Mouse (Mus musculus) forebrain, embryonic 10.5 days (tissue): Measurements from ENCODE around the gene Plcxd2. TPM values are rescaled to one million over a fixed set of nuclear protein-coding genes. Genes with fewer than 3 reads are reported as not detected.
A peak's percentile ranks its signal among the peaks of the same experiment; 100 is the strongest.

Experiments used
- DNase-seq: peaks from one replicate; pipeline ENCODE4 v3.0.0-alpha.2; 2017; ENCODE audit warnings: low spot score; ENCODE audit errors: extremely low spot score
- H3K27ac ChIP-seq: fragments of 300-500 bp; sonication (generic); 2 replicates; pipeline ENCODE4 v1.5.1; 2016; ENCODE audit warnings: mild to moderate bottlenecking
- H3K27me3 ChIP-seq: fragments of 300-500 bp; sonication (generic); 2 replicates; pipeline ENCODE4 v1.6.1; 2016; ENCODE audit warnings: mild to moderate bottlenecking; ENCODE audit not compliant: poor library complexity, severe bottlenecking
- H3K36me3 ChIP-seq: fragments of 300-500 bp; sonication (generic); replicated peaks from 2 replicates; pipeline ENCODE4 v1.6.1; 2016; ENCODE audit warnings: mild to moderate bottlenecking, moderate library complexity
- H3K4me1 ChIP-seq: fragments of 300-500 bp; sonication (generic); 2 replicates; pipeline ENCODE4 v1.6.1; 2016
- H3K4me3 ChIP-seq: fragments of 300-500 bp; sonication (generic); 2 replicates; pipeline ENCODE4 v1.5.1; 2016; ENCODE audit warnings: mild to moderate bottlenecking, moderate library complexity
- H3K9me3 ChIP-seq: fragments of 300-500 bp; sonication (generic); 2 replicates; pipeline ENCODE4 v1.6.1; 2016; ENCODE audit warnings: mild to moderate bottlenecking, moderate library complexity
- WGBS: fragments of 180-500 bp; shearing (Covaris S2); methylation state at CpG from one replicate; pipeline ENCODE4 v1.1.7; 2016; 5-methylcytosine and 5-hydroxymethylcytosine counted together
- polyA plus RNA-seq: library from polyadenylated mRNA; unstranded; fragments of >200 nt; fragmentation: Nextera tagmentation; extraction: Ambion mirVana; gene quantifications from 2 replicates; pipeline ENCODE4 v1.2.1, GENCODE M21; 2016

The Plcxd2 gene
- polyA plus RNA-seq, 1 experiment from 2014 or later: 4.4 TPM

- Histone ChIP-seq H3K27ac (no peak overlapping the region), H3K4me1 (peaks cover 7% of the 10 kb centered on the region), H3K4me3 (no peak overlapping the region), H3K36me3 (no peaks in the 10 kb centered on the region), H3K27me3 (no peaks in the 10 kb centered on the region), H3K9me3 (no peaks in the 10 kb centered on the region)
- no peak for DNase-seq
- WGBS: 91% methylated on average over 2 of the region's 2 CpGs
These were observed 63.7 kb downstream of the Plcxd2 start for GRCm38 (mm10) chr16:45946335-45946734.

GRCm38 (mm10) chr16:45945649-45946048 is 64.4 kb downstream of the Plcxd2 start:
- Histone ChIP-seq H3K9me3 (no peaks in the 10 kb centered on the region), H3K4me3 (no peak overlapping the region), H3K36me3 (no peaks in the 10 kb centered on the region), H3K27ac (no peak overlapping the region), H3K4me1 (peaks cover 7% of the 10 kb centered on the region), H3K27me3 (no peaks in the 10 kb centered on the region)
- no peak for DNase-seq
- 94% methylated on average over 5 of the region's 5 CpGs for WGBS

- Histone ChIP-seq H3K4me1 (peaks cover 7% of the 10 kb centered on the region), H3K36me3 (no peaks in the 10 kb centered on the region), H3K9me3 (no peaks in the 10 kb centered on the region), H3K27me3 (no peaks in the 10 kb centered on the region), H3K4me3 (no peak overlapping the region), H3K27ac (no peak overlapping the region)
- DNase-seq: no peak
- WGBS: 76% methylated on average over 11 of the region's 11 CpGs
These were observed 64.8 kb downstream of the Plcxd2 start for GRCm38 (mm10) chr16:45945174-45945631.

GRCm38 (mm10) chr16:45942169-45942891 is 67.7 kb downstream of the Plcxd2 start:
- H3K9me3 ChIP-seq: no peaks in the 10 kb centered on the region
- H3K27me3 ChIP-seq: no peaks in the 10 kb centered on the region
- peaks cover 8% of the 10 kb centered on the region for H3K4me1 ChIP-seq
- no peak for DNase-seq
- H3K27ac ChIP-seq: no peak overlapping the region
- H3K36me3 ChIP-seq: no peaks in the 10 kb centered on the region
- WGBS: 86% methylated on average over 8 of the region's 8 CpGs
- H3K4me3 ChIP-seq: no peak overlapping the region

GRCm38 (mm10) chr16:45940701-45941100 is 69.3 kb downstream of the Plcxd2 start:
- 79% methylated on average over 2 of the region's 2 CpGs for WGBS
- H3K27me3 ChIP-seq: no peaks in the 10 kb centered on the region
- H3K36me3 ChIP-seq: no peaks in the 10 kb centered on the region
- peaks cover 23% of the 10 kb centered on the region for H3K4me1 ChIP-seq
- H3K27ac ChIP-seq: no peak overlapping the region
- H3K9me3 ChIP-seq: no peaks in the 10 kb centered on the region
- H3K4me3 ChIP-seq: no peak overlapping the region
- DNase-seq: no peak

GRCm38 (mm10) chr16:45939436-45939835 is 70.6 kb downstream of the Plcxd2 start:
- no peak for DNase-seq
- Histone ChIP-seq H3K36me3 (no peaks in the 10 kb centered on the region), H3K9me3 (no peaks in the 10 kb centered on the region), H3K4me1 (peaks cover 24% of the 10 kb centered on the region), H3K27me3 (no peaks in the 10 kb centered on the region), H3K4me3 (no peak overlapping the region), H3K27ac (no peak overlapping the region)
- 94% methylated on average over 3 of the region's 3 CpGs for WGBS

GRCm38 (mm10) chr16:45937381-45937780 is 72.6 kb downstream of the Plcxd2 start:
- Histone ChIP-seq H3K4me3 (no peak overlapping the region), H3K9me3 (no peaks in the 10 kb centered on the region), H3K27ac (peak overlapping the region; percentile 79; the same call in 1 of the 2 replicates), H3K27me3 (no peaks in the 10 kb centered on the region), H3K4me1 (peaks cover 29% of the 10 kb centered on the region), H3K36me3 (no peaks in the 10 kb centered on the region)
- 69% methylated on average over 2 of the region's 2 CpGs for WGBS
- DNase-seq: no peak

- H3K27me3 ChIP-seq: no peaks in the 10 kb centered on the region
- no peak overlapping the region for H3K4me3 ChIP-seq
- H3K27ac ChIP-seq: peak overlapping the region; percentile 79
- no peaks in the 10 kb centered on the region for H3K9me3 ChIP-seq
- H3K36me3 ChIP-seq: no peaks in the 10 kb centered on the region
- H3K4me1 ChIP-seq: peaks cover 29% of the 10 kb centered on the region
- 59% methylated on average over 2 of the region's 2 CpGs for WGBS
- no peak for DNase-seq
These were observed 73.5 kb downstream of the Plcxd2 start for GRCm38 (mm10) chr16:45936521-45936920.

GRCm38 (mm10) chr16:45935956-45936483 is 74.0 kb downstream of the Plcxd2 start:
- no peak for DNase-seq
- no peak overlapping the region for H3K4me3 ChIP-seq
- H3K36me3 ChIP-seq: no peaks in the 10 kb centered on the region
- no peaks in the 10 kb centered on the region for H3K9me3 ChIP-seq
- H3K4me1 ChIP-seq: peaks cover 29% of the 10 kb centered on the region
- no peaks in the 10 kb centered on the region for H3K27me3 ChIP-seq
- peak overlapping the region; percentile 79 for H3K27ac ChIP-seq
- WGBS: 83% methylated on average over 3 of the region's 3 CpGs

GRCm38 (mm10) chr16:45934721-45935407 is 75.2 kb downstream of the Plcxd2 start:
- H3K27ac ChIP-seq: peak overlapping the region; percentile 68
- WGBS: 66% methylated on average over 2 of the region's 2 CpGs
- peaks cover 29% of the 10 kb centered on the region for H3K4me1 ChIP-seq
- no peaks in the 10 kb centered on the region for H3K36me3 ChIP-seq
- no peak for DNase-seq
- H3K27me3 ChIP-seq: no peaks in the 10 kb centered on the region
- H3K4me3 ChIP-seq: no peak overlapping the region
- no peaks in the 10 kb centered on the region for H3K9me3 ChIP-seq

GRCm38 (mm10) chr16:45930308-45930707 is 79.7 kb downstream of the Plcxd2 start:
- no peaks in the 10 kb centered on the region for H3K36me3 ChIP-seq
- DNase-seq: no peak
- H3K4me3 ChIP-seq: no peak overlapping the region
- no peak overlapping the region for H3K27ac ChIP-seq
- no peaks in the 10 kb centered on the region for H3K9me3 ChIP-seq
- 91% methylated on average over 3 of the region's 3 CpGs for WGBS
- no peaks in the 10 kb centered on the region for H3K27me3 ChIP-seq
- H3K4me1 ChIP-seq: peaks cover 13% of the 10 kb centered on the region

- Histone ChIP-seq H3K4me3 (no peak overlapping the region), H3K9me3 (no peaks in the 10 kb centered on the region), H3K4me1 (no peaks in the 10 kb centered on the region), H3K27me3 (no peaks in the 10 kb centered on the region), H3K27ac (no peak overlapping the region), H3K36me3 (no peaks in the 10 kb centered on the region)
- WGBS: 86% methylated on average over 4 of the region's 4 CpGs
- no peak for DNase-seq
These were observed 81.9 kb downstream of the Plcxd2 start for GRCm38 (mm10) chr16:45928090-45928489.

GRCm38 (mm10) chr16:45927601-45928000 is 82.4 kb downstream of the Plcxd2 start:
- 68% methylated on average over 3 of the region's 3 CpGs for WGBS
- no peak for DNase-seq
- Histone ChIP-seq H3K27me3 (no peaks in the 10 kb centered on the region), H3K4me1 (no peaks in the 10 kb centered on the region), H3K36me3 (no peaks in the 10 kb centered on the region), H3K27ac (no peak overlapping the region), H3K9me3 (no peaks in the 10 kb centered on the region), H3K4me3 (no peak overlapping the region)
